Mouse (Mus musculus): Measurements from ENCODE around the gene Hist1h2ap.
"Not testable (repeated sequence)": the region's sequence is repeated elsewhere in the genome, so short reads cannot be mapped to it uniquely, and the experiment has no call there.

Hist1h2ap gene

GRCm38 (mm10) chr13:21833461-21833860, at the start of gene Hist1h2ap, which contains the start of gene Hist1h2br:
Hist1h2ap (minus strand) TSS chr13:21833507.
Hist1h2br (plus strand) TSS chr13:21833743.
- not testable (repeated sequence) for DNase-seq (ENCODE audit: low read depth, low spot score)

GRCm38 (mm10) chr13:21882760-21883405, 49.6 kb upstream of the Hist1h2ap start:
- peak; percentile 17 for DNase-seq (ENCODE audit: low read depth, low spot score)

GRCm38 (mm10) chr13:21881878-21882669, 48.8 kb upstream of the Hist1h2ap start:
- no peak for DNase-seq (ENCODE audit: low read depth, low spot score)

- no peak for DNase-seq (ENCODE audit: low read depth, low spot score)
Observed at GRCm38 (mm10) chr13:21880735-21881134, 47.4 kb upstream of the Hist1h2ap start.

GRCm38 (mm10) chr13:21865503-21865902, 32.2 kb upstream of the Hist1h2ap start:
- not testable (repeated sequence) for DNase-seq (ENCODE audit: low read depth, low spot score)

GRCm38 (mm10) chr13:21861608-21862007, 28.3 kb upstream of the Hist1h2ap start:
- DNase-seq (ENCODE audit: low read depth, low spot score): no peak

- DNase-seq (ENCODE audit: low read depth, low spot score): peak; percentile 14
Observed at GRCm38 (mm10) chr13:21855698-21856162, 22.4 kb upstream of the Hist1h2ap start.

- DNase-seq (ENCODE audit: low read depth, low spot score): peak; percentile 17
Observed at GRCm38 (mm10) chr13:21855146-21855545, 21.8 kb upstream of the Hist1h2ap start.

GRCm38 (mm10) chr13:21852215-21852945, 19.1 kb upstream of the Hist1h2ap start:
- DNase-seq (ENCODE audit: low read depth, low spot score): no peak

GRCm38 (mm10) chr13:21850696-21851095, 17.4 kb upstream of the Hist1h2ap start:
- DNase-seq (ENCODE audit: low read depth, low spot score): not testable (repeated sequence)

- no peak for DNase-seq (ENCODE audit: low read depth, low spot score)
Observed at GRCm38 (mm10) chr13:21847883-21848282, 14.6 kb upstream of the Hist1h2ap start.

- not testable (repeated sequence) for DNase-seq (ENCODE audit: low read depth, low spot score)
Observed at GRCm38 (mm10) chr13:21846356-21846755, 13.0 kb upstream of the Hist1h2ap start.

GRCm38 (mm10) chr13:21840508-21840907, 7.2 kb upstream of the Hist1h2ap start:
- not testable (repeated sequence) for DNase-seq (ENCODE audit: low read depth, low spot score)

- DNase-seq (ENCODE audit: low read depth, low spot score): not testable (repeated sequence)
Observed at GRCm38 (mm10) chr13:21831418-21832394, 1.6 kb downstream of the Hist1h2ap start, which contains the start of gene Hist1h4n. Hist1h4n (minus strand) TSS chr13:21832196.

- DNase-seq (ENCODE audit: low read depth, low spot score): no peak
Observed at GRCm38 (mm10) chr13:21830344-21830743, 3.0 kb downstream of the Hist1h2ap start.

GRCm38 (mm10) chr13:21828511-21828910, 4.8 kb downstream of the Hist1h2ap start:
- no peak for DNase-seq (ENCODE audit: low read depth, low spot score)

GRCm38 (mm10) chr13:21820082-21820890, 13.0 kb downstream of the Hist1h2ap start:
- not testable (repeated sequence) for DNase-seq (ENCODE audit: low read depth, low spot score)

- not testable (repeated sequence) for DNase-seq (ENCODE audit: low read depth, low spot score)
Observed at GRCm38 (mm10) chr13:21812092-21812491, 21.2 kb downstream of the Hist1h2ap start.

GRCm38 (mm10) chr13:21811539-21811938, 21.8 kb downstream of the Hist1h2ap start, which contains the start of gene Hist1h4m:
Hist1h4m (plus strand) TSS chr13:21811746.
- DNase-seq (ENCODE audit: low read depth, low spot score): not testable (repeated sequence)

GRCm38 (mm10) chr13:21811074-21811473, 22.2 kb downstream of the Hist1h2ap start:
- DNase-seq (ENCODE audit: low read depth, low spot score): not testable (repeated sequence)

Data from retina, postnatal 7 days (tissue).